Mouse (Mus musculus) activated CD4-positive, CD25-positive, alpha-beta regulatory T cell, adult 4 months (primary cell): ENCODE results near the gene Spock1. TPM values are rescaled to one million over a fixed set of nuclear protein-coding genes. Genes with fewer than 3 reads are reported as not detected.

Experiments
- ATAC-seq: one replicate; pipeline ENCODE4 v1.8.0; 2017
- polyA plus RNA-seq, 2 experiments: library from polyadenylated mRNA; unstranded; fragments of 100-300 nt; shearing (Covaris generic); gene quantifications; one replicate each; pipeline ENCODE4 v1.2.1; 2017

Spock1 gene
- polyA plus RNA-seq, 2 experiments from 2014 or later = 0.13 TPM; not detected in 1

DNA sequence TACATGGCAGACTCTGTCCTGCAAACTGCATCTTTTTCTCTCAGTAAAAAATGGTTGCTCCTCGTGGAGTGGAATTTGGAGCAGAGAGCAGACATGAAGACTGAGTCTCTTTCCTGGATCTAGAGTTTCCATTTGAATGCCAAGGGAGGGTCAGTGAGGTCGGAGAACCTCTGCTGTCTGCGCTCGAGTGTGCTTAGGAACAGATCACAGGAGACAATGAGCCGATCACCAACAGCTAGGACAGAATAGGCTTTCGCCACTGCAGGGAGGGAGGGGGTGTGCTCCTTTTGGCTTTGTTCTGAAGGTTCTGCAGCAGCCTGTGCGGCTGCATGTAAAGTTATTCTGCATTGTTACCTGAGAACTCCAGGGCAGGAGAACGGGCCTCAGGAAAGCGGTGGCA lies 49.6 kb downstream of the Spock1 start:
- no peak for ATAC-seq

DNA sequence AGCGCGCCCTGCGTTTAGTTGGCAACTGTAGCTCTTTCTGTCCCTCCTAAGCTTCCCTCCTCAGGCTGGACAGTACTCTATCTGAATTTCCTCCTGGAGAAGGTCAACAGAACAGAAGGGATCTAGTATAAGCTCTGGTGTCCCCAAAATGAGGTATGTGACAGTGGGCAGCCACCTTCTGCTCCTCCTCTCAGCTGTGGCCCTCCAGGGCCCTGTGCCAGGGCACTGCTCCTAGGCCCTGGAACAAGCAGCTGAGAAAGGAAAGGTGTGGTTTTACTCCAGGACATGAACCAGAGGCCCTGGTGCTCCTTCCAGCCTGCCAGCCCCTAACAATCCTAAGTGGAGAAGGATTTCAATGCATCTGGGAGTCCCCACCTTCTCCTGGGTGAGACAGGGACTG lies 51.1 kb downstream of the Spock1 start:
- no peak for ATAC-seq

DNA sequence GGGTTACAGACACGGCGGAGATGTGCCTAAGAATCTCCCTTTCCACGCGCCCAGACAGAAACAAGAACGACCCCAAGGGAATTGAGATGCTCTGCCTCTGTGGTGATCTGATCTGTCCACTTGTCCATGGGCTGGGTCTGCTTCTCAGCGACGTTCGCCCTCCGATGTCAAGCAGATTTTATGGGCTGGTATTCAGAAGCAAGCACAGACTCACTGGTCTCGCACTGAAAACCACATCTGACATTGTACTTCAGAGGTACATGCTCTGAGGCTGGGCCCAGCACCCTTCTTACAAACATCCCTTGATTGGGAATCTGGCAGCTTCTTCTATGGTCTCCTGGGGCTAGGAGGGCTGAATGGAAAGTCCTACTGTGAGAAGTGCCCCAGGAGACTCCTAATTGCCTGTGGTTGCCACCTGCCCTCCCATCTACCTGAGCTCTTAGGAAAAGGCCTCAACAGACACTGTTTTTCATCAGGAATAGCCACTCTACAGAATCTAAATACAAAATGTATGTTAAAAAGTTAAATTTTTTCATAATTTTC lies 51.8 kb downstream of the Spock1 start:
- ATAC-seq = no peak

DNA sequence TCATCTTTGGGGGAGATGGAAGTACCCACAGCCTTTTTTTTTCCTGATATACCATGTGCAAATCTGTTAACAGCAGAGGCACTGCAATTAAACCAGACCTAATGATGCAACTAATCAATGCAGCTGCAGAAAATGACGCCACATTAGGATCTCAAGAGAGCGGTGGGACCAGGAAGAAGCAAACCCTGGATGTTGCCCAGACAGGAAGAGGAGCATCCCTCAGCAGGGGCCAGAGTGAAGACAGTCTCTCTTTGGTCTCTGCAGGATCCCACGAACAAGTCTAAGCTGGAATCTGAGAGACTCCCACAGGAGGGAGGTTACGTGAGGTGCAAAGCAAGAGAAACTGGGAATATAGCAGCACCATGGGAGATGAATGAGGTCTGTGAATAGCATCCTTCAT lies 52.4 kb downstream of the Spock1 start:
- no peak for ATAC-seq

DNA sequence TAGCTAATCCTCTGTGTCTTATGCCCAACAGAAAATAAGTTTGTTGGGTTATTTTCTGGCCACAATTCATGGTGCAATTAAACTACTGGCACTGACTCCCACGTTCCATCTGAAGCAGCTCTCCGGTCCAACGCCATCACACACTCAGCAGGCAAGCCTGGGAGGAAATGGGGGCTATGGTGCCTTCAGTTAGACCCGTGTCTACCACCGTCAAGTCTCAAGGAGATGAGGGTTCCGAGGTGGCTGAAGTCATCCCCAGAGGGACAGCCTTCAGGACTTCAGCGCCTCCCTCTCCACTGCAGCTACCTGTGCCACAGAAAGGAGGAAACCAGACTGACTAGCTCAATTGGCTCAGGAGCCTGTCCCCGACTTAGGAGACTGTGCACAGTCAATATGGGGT lies 53.7 kb downstream of the Spock1 start:
- no peak for ATAC-seq

DNA sequence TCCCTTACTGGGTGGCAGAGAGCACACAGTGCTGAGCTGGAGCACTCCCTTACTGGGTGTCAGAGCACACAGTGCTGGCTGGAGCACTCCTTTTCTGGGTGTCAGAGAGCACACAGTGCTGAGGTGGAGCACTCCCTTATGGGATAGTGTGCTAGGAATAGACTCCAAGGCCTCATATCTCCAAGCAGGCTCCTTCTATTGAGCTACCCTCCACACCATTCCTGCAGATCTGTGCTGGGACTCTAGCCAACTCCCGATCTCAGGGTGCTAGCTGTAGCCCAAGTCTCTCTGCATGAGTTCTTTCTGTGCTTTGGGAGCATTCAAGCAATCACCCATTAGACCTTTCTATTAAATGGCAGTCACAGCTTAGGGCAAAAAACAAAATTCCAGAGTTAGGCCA lies 54.5 kb downstream of the Spock1 start:
- ATAC-seq = no peak

DNA sequence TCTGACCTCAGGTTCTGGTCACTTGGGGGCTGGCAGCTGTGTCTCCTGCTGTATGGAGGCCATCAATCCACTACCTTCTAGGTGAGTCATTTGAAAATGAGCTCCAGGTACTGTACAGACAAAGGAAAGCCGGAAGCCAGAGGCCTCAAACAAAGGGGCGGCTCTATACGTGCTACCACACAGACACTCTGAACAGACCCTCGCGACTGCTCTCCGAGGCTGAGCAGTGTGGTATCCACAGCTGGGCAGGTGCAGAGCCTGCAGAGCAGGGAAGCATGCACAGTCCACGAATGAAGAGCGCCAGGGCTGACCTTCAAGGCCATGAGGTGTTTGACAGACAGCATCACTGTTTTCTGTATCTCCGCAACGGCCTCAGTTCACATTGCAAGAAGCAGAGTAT lies 55.0 kb downstream of the Spock1 start:
- ATAC-seq = no peak

DNA sequence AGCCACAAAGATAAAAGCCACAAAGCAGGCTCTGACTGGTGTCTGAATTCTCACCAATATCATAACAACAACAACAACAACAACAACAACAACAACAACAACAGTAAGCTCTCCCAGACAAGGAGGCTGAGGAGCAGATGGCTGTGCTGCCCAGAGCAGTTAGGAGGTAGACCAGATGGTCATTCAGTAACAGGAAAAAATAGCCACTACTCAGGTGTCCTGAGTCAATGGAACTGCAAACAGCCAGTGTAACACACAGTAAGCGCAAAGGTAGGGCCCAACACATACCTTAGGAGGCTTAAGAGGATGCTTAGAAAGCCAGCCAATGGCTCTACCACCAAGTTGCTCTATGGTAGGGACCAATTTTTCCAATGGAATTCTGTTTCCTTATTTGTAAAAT lies 59.2 kb downstream of the Spock1 start:
- ATAC-seq = no peak

DNA sequence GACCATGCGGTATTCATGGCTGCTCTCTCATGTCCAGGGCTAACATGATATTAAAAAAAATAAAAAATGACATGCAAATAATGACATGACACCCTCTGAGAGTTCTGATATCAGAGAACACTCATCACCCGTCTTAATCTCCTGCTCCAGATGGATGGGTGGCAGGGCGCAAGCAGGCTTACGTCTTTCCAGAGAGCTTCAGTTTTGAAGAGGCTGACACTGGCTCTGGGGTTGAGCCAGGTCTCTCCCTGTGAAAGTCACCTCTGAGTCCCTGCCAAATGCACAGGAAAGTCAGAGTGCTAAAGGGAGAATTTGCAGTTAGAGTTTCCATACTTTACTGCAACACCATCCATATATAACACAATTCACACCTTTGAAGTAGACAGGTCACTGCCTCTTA lies 61.0 kb downstream of the Spock1 start:
- no peak for ATAC-seq

DNA sequence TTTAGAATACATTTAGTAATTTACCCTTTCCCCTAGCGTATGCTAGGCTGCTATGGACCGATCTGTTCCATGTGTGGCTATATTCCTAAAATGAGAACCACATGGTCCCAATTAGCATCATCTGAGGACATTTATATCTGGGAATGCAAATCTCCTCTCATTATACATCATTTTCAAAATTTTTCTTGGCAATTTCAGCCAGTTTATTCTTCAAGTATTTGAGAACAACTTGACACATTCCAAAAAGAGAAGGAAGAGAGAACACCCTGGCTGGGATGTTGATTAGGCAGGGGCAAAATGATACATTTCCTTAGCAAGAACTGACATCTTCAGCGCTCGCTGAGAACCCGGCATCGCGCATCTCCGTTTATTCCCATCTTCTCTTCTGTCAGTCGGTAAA lies 61.7 kb downstream of the Spock1 start:
- ATAC-seq = no peak

DNA sequence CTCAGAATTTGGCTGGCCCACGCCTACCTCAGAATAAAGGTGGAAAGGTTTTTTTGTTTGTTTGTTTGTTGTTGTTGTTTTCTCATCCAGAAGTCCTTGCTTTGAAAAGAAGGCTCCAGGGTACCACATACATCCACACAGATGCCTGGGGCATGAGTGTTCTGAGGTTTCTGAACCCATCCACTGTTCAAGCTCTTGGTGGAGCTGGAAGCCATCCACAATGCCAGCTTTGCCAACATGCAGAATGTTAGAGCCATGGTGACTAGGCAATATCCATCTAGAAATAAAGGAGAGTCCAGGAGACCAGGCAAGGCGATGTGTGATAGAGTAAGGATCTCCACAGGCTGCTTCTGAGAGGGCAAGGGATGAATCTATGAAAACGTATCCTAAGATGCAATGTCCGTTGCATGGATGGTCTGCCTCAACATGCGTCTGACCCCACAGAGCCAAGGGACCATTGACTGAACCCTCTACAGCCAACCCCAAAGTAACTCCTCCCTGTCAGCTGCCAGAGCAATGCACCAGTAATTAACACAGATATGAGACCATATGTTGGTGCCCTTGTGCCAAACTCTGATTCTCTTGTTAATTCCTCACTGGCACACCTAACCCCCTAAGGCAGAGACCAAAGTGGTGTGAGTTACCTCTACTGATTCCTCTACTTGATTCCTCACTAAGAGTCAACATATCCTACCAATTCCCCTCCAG lies 66.8 kb downstream of the Spock1 start:
- no peak for ATAC-seq

DNA sequence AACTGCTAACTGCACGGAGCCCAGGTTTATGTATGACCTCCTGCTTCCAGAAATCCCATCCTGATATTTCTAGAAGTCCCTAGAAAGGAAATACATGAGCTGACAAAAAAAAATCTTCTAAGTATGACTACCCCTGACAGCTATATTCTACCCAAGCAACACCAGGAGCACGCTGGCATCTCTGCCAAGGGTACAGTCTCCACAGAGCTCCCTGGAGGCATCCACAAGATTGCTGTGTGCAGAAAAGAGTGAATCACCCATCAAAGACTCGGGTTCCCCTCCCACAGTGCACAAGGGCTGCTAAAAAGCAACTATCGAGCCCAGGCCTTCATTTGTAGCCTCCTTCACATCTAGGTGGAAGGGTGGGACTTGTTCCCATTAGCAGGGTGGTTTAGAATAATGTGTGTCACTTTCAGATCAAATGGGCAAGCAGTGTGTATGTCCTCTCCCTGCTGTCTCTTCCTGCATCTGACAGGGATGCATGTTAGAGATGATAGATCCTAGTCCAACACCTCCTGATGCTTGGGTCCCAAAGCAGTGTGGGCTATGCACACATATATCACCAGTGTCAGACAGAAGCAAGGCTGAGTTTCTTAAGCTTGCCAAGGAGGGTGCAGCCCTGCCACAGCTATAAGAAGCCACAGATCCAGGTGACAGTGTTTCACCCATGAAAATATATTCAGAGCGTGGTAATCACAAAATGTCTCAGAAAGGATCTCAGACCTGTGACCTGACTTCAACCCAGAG lies 70.3 kb downstream of the Spock1 start:
- no peak for ATAC-seq

DNA sequence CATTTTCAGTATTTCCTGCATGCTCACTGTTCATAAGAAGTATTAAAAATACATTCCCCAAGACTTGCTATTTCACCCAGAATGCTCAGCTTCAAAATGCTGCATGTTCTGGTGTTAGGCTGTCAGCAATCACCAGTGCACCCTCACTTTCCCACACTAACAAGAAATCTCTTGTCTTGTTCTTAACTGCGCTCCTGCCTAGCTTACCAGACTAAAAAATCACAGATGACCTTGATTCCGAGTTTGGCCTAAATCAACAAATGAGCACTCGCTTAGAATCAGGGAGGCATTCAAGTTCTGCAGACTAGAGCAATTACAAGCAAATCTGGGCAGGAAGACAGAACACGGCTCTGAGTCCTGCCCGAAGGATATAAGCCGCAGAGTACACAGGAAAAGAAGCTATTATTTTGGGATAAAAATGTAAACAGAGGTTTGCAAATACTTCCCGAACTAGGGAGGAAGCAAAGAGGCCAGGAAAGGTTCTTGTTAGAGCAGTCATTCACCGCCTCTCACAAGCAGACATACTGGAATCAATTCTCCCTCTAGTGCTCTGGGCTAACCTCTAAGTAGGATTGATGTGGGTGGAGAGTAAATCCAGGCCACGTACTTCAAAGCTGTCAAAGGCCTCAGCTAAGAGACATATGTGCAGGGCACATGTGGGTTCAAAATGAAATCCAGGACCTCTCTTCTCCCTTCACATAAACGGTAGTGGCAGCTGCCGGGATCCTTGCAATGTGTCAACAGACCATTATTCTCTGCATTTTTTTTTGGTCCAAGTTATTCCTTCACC lies 76.6 kb downstream of the Spock1 start:
- no peak for ATAC-seq

DNA sequence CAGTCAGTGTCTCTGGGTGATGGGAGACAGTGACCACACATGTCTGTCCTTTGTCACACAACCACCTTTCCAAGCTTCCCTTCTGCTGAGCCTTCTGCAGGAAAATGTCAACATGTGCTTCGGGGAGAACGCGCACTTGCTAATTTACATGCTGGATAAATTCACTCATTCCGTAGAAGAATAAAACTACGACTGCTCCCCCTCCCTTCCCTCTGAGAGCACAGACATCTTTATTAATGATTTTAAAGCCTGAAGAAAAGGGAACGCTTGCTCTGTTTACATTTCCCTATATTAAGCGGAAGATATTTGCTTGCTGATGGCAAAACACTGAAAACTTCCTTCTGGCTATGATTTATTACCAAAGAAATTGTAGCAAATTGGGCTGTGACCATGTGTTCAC lies 77.2 kb downstream of the Spock1 start:
- ATAC-seq = no peak

DNA sequence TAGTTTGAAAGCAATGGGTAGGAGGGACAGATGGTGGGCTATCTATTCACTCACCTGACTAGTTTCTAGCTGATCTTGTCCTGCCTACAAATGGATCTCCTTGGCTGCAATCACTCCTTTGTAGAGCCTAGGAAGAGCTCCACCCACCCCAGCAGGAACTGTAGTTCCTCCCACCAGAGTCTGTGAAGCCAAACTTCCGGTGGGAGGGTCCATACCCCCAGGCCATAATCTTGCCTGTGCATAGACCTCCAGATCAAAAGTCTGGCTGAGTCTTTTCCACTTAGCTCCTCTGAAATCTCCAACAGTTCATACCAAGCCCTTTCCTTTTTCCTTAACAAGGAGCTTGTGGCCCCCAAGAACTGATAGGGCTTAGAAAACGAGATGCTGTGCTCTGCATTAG lies 78.0 kb downstream of the Spock1 start:
- ATAC-seq = no peak

DNA sequence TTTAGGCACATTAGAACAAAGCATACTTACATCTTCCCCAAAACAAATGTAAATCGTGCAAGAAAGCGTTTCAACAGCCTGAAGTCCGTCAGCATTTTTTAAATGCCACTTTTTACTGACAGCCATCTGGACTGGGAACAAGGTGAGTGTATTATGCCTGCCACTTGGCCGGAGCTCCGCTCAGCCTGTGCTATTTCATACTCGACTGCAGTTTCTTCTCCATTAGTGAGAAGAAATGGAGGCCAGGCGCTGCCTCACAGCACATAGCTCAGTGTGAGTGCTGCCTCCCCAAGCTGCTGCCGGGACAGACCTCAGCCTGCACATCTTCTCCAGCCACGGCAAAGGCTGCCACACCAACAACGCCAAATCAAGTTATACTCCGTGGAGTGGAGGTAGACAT lies 91.9 kb downstream of the Spock1 start:
- no peak for ATAC-seq

DNA sequence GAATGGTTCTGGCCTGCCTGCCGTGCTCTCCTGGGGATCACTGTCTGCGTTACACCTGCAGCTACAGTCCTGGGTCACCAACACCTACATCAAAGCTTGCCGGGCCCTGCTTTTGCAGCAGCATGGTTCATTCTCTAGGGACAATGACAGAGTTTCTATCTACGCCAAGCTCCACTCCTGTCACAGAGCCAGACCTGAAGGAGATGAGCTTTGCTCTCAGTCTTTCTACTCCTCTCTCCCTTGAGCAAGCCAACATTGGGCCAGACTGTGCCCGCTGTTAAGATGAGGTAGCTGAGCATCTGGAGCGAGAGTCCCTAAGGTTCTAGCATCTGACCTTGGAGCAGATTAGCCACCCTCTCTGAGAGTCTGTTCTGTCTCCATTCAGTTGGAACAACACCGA lies 95.5 kb downstream of the Spock1 start:
- no peak for ATAC-seq

DNA sequence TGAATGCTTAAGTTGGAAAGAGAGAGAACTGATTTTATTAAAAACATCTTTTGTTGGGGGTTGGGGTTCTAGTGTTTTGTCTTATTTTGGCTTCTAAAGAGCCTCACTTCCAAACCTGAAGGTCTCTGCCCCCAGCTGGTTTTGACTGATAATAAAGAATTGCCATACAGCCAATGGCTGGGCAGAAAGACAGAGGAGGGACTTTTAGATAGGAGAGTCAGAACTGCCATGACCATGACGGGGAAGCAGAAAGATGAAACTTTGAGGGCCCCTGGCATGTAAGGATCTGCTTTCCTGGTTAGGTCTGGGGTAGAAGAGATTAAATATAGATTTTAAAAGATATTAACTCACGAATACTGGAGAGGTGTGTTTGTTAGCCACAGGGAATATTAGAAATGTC lies 96.9 kb downstream of the Spock1 start:
- ATAC-seq = no peak

DNA sequence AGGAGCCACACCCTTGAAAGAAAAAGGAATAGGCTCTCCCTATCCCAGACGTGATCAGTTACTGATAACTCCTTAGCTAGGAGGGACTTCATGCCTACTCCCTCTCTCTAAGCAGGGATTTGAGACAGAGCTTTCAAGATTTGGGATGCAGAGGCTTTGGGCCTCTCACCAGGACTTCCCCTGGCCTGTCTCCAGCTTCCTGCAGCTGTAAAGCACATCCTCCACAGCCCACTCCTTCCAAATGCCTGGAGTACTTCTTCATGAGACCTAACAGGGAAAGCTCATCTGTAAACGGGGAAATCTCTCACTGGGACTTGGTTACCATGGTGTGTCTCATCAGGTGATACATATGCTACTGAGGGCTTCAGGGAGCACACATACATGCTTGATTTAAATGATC lies 97.3 kb downstream of the Spock1 start:
- ATAC-seq = no peak

DNA sequence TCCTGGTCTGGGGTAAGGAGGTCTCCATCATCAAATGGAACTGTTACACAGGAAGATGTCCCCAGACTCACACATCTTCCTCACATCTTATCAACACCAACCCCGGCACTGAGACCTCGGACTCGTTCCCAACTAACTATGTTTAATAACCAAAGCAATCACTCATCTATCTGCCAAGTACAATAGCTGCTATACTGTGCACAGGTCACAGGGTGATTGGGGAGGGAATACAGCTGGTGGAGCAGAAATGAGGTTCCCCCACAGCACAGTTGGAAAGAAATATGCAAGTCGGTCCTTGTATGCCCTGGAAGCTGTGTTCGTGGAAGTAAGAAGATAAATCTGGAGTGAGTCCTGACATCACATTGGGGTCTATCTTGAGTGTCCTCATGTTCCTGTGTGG lies 98.0 kb downstream of the Spock1 start:
- no peak for ATAC-seq

DNA sequence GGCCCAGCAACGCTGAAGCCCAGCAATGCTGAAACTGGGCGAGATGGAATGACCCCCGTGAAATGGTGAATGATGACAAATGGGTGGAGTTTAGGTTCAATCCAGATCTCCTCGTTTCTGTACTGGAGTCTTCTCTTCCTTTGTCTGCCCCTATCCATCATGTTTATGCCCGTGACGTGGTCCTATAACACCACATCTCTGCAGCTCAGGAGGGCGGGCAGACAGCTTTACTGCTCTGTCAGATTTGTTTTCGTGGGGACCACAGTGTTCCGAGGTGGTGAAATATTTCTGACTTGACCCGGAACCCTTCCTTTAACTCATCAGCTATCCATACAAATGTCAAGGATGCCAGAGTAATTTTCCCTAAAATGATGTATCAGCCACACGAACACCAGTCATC lies 98.5 kb downstream of the Spock1 start:
- ATAC-seq = no peak

DNA sequence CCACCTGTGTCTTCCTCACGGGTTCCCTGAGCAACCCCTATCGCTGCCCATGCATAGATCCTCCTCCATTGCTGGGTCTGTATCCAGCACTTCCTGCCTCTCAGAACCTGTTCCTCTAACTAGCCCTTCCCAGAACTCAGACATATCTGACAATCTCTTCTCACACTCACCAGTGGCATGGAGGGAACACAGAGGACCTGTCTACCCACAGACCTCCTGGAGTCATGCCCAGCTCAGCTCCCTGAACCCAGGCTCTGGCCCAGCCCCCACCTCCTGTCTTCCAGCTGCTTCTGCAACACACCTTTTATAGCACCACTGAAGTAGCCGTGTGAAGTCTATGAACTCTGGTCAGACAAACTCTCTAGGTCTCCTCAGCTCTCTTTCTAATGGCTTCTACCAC lies 101.3 kb downstream of the Spock1 start:
- ATAC-seq = no peak

DNA sequence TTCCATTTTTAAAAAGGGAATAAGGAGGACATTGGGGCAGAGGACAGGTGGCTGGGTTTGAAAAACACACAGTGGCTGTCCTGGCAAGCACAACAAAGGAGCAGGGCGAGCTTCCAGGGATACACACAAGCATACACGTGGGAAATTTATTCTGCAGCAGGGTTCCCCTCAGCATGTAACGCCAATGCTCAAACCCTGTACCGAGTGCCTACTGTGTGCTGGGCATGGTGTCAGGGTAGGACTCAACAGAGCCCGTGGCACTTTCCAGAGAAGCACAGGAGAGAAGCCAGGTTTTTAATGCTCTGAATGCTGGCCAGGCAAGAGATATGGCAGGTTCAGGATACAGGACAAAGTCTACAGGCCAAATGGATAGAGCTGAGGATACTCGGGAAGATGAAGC lies 101.8 kb downstream of the Spock1 start:
- ATAC-seq = no peak

DNA sequence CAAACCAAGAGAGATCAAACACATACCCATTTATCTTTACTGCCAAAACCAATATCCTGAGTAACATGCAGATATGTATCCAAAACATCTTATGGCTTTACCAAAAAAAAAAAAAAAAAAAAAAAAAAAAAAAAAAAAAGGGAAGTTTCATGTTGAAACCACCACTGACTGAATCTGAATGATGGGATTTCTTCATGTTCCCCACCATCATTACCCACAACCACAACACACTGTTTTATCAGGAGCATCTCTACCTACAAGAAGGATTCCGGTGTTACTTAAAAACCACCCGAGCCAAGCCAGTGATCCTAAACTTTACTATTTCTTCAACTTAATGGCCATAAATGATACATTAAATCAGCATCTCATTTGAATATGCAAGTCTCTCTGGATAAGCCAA lies 109.5 kb downstream of the Spock1 start:
- no peak for ATAC-seq
